Mouse (Mus musculus): ENCODE measurements at regions not wholly inside any gene's neighbourhood (a gene's known extent, or its start where the extent isn't known, plus 50 kb on each side); places are given as distances from the start of the nearest gene placed in this dataset.
"Not testable (repeated sequence)": the region's sequence is repeated elsewhere in the genome, so short reads cannot be mapped to it uniquely, and the experiment has no call there.

DNA sequence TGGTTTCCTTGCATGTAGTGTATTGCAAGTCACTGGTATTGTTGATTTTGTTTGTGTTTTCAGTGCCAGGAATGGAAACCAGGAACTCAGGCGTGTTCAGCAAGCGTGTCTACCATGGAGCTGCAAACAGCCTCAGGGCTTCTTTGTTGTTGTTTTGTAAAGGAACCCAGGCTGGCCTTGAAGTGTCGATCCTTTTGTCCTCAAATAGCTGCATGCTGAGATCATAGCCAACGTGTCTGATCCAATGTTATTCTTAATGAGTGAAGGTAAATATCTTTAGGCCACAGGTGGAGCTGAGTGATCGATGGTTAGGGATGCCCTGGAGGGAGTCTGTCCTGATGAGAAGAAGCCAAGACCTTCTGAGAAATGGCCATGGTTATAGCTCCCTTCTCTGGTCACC lies 143.3 kb downstream of the Cyld start:
- no peak overlapping the region for H3K9ac ChIP-seq
- H3K9me3 ChIP-seq (replicated peaks), result no peaks in the 10 kb centered on the region; the same call in 1 of the 2 replicates
- H3K27ac ChIP-seq (ENCODE audit: poor library complexity, severe bottlenecking), result no peak overlapping the region
- ATAC-seq (ENCODE audit: insufficient number of reproducible peaks, low FRiP score), result no peak
- no peaks in the 10 kb centered on the region for H3K36me3 ChIP-seq
- no peak overlapping the region for H3K4me3 ChIP-seq
- 0 out of 2 replicates have a peak, but pooled peaks cover 4% of the 10 kb centered on the region for H3K4me1 ChIP-seq (replicated peaks)
- 66% methylated on average over 5 of the region's 5 CpGs for WGBS
- peaks cover 3% of the 10 kb centered on the region; the same call in 1 of the 2 replicates for H3K27me3 ChIP-seq (replicated peaks)
- no peak overlapping the region for H3K4me2 ChIP-seq

DNA sequence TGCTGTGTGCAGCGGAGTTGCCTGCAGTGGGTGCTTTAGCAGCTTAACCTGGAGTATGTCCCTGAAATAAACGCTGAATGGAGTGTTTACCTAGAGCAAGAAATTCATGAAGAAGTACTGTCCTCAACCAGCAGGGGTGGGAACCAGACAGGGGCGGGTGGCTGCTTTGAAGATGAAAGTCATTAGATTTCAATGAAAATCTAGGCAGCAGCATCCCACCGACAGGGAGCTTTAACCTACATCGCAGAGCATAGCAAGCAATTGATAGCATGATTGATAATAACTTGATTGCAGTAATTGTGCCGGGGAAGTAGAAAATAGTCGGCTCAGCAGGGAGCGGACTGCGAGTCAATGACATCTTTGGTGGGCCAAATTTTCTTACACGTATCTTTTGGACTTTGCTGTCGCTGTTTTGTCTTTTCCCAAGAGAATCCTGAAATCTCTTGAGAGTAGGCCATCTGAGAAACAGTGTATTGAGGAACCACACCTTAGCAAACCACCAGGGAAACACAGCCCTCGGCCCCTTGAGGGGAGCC lies 139.0 kb downstream of the Cyld start:
- Histone ChIP-seq H3K36me3 (no peaks in the 10 kb centered on the region), H3K4me3 (no peak overlapping the region), H3K9ac (no peak overlapping the region), H3K27ac (ENCODE audit: poor library complexity, severe bottlenecking) (no peak overlapping the region), H3K4me1 (replicated peaks) (no peaks in the 10 kb centered on the region), H3K9me3 (replicated peaks) (no peaks in the 10 kb centered on the region; the same call in 1 of the 2 replicates), H3K4me2 (no peak overlapping the region), H3K27me3 (replicated peaks) (peaks cover 3% of the 10 kb centered on the region; the same call in 1 of the 2 replicates)
- ATAC-seq (ENCODE audit: insufficient number of reproducible peaks, low FRiP score), result no peak
- 65% methylated on average over 12 of the region's 12 CpGs for WGBS

DNA sequence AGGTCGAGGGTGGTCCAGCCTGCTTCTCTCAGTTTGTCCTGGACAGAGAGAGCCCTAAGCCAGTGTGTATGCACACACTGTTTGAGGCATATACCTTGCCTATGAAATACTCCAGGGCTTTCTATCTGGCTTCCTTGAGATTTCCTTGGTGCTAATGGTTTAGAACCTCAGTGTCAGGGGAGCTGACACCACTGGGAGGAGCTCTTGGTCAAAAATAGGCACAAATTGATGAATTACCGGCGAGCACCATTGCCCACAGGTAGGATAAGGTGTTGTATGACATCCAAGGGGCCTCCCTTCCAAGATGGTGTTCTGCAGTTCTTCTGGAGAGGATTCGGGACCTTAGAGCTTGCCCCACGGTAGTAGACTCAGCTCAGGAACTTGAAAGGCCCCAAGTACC lies 129.0 kb downstream of the Cyld start:
- 60% methylated on average over 5 of the region's 5 CpGs for WGBS
- Histone ChIP-seq H3K9ac (no peak overlapping the region), H3K4me3 (no peak overlapping the region), H3K4me1 (replicated peaks) (no peaks in the 10 kb centered on the region), H3K27ac (ENCODE audit: poor library complexity, severe bottlenecking) (no peak overlapping the region), H3K36me3 (no peaks in the 10 kb centered on the region), H3K27me3 (replicated peaks) (0 out of 2 replicates have a peak, but pooled peaks cover 7% of the 10 kb centered on the region), H3K4me2 (no peak overlapping the region), H3K9me3 (replicated peaks) (peaks cover 19% of the 10 kb centered on the region)
- ATAC-seq (ENCODE audit: insufficient number of reproducible peaks, low FRiP score), result no peak

DNA sequence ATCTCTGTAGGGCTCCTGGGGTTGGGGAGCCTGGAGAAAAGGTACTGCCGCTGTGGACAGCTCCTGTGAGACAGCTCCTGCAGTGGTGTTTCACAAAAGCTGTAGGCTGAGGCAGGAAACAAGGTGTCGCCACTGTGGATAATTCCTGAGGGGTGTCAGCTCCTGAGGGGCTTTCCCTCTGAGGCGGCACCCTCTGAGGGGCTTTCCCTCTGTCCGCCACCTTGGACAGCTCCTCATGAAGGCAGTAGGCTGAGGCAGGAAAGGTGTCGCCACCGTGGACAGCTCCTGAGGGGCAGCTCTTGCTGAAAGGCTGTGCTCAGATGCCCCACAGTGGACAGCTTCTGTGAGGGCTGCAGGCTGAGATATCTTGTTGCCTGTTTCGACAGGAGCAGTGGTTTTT lies 127.1 kb downstream of the Cyld start:
- H3K9ac ChIP-seq, result no peak overlapping the region
- 79% methylated on average over 7 of the region's 7 CpGs for WGBS
- H3K4me2 ChIP-seq, result no peak overlapping the region
- no peaks in the 10 kb centered on the region for H3K36me3 ChIP-seq
- H3K9me3 ChIP-seq (replicated peaks), result peaks cover 19% of the 10 kb centered on the region
- H3K4me1 ChIP-seq (replicated peaks), result no peaks in the 10 kb centered on the region
- ATAC-seq (ENCODE audit: insufficient number of reproducible peaks, low FRiP score), result no peak
- H3K27ac ChIP-seq (ENCODE audit: poor library complexity, severe bottlenecking), result no peak overlapping the region
- H3K4me3 ChIP-seq, result no peak overlapping the region
- H3K27me3 ChIP-seq (replicated peaks), result 0 out of 2 replicates have a peak, but pooled peaks cover 7% of the 10 kb centered on the region

DNA sequence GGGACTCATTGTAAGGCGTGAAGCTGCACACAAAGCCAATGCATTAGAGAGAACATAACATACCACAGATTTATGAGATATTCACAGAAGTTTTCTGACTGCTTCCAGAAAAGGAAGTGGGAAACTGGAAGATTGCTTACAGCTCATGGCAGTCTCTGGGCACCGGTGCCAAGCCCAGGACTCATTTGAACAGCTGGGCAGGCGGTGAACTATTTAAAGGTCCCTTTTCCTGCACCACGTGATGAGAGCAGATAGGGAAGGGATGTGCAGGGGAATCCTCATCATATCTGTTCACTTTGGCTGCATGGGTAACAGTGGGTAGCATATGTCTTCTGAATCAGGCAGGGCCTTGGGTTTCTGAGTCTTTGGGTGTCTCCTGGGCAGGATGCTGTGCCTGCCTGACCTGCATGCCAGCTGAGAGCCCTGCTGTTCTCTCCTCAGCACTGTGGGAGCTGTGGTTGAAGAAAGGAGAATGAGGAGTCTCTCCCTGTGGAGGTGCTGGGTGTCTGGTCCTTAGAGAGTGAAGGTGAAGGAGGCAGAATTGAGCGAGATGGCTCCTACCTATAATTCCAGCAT lies 123.5 kb downstream of the Cyld start:
- H3K4me2 ChIP-seq, result no peak overlapping the region
- H3K4me3 ChIP-seq, result no peak overlapping the region
- no peak overlapping the region for H3K9ac ChIP-seq
- peaks cover 18% of the 10 kb centered on the region for H3K9me3 ChIP-seq (replicated peaks)
- ATAC-seq (ENCODE audit: insufficient number of reproducible peaks, low FRiP score), result no peak
- 81% methylated on average over 5 of the region's 5 CpGs for WGBS
- no peaks in the 10 kb centered on the region for H3K36me3 ChIP-seq
- no peaks in the 10 kb centered on the region for H3K4me1 ChIP-seq (replicated peaks)
- H3K27me3 ChIP-seq (replicated peaks), result 0 out of 2 replicates have a peak, but pooled peaks cover 8% of the 10 kb centered on the region
- H3K27ac ChIP-seq (ENCODE audit: poor library complexity, severe bottlenecking), result no peak overlapping the region

DNA sequence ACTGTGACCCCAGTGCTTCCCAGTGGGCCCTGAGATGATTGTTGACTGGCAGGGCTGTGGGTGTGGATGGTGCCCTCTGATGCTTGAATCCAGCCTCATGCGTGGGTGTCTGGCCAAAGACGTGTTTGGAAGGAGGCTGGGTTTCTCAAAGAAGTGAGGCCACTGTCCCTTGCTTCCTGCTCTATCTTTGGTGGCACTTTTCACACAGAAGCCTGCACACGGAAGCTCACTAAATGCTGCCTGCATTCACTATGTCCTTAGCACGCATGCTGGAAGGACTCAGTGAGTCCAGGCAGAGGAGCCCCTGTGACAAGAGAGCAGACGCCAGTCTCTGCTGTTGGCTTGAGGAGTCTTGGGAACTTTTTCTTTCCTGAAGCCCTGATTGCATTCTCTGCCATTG lies 119.6 kb downstream of the Cyld start:
- Histone ChIP-seq H3K4me2 (no peak overlapping the region), H3K27me3 (replicated peaks) (peaks cover 27% of the 10 kb centered on the region), H3K4me1 (replicated peaks) (no peaks in the 10 kb centered on the region), H3K9me3 (replicated peaks) (no peaks in the 10 kb centered on the region), H3K36me3 (no peaks in the 10 kb centered on the region), H3K4me3 (no peak overlapping the region), H3K27ac (ENCODE audit: poor library complexity, severe bottlenecking) (no peak overlapping the region), H3K9ac (no peak overlapping the region)
- WGBS, result 73% methylated on average over 5 of the region's 5 CpGs
- ATAC-seq (ENCODE audit: insufficient number of reproducible peaks, low FRiP score), result no peak

DNA sequence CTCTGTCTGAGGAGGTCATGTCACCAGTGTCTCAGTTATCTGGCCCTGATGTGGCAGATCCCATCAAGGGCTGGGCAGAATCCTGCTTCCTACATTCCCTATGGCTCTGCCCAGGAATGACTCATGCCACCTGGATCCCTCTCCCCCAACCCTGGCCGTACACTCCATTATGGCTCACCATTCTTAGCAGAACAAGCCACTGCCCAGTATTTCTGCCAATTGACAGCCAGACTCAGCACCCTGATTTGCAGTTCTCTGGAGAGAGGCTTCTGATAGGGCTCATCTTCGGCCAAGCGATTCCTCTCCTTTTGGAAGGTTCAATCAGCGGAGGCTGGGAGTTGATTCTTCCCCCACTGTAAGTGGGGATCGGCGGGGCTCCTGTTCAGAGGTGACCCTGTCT lies 117.4 kb downstream of the Cyld start:
- Histone ChIP-seq H3K36me3 (no peaks in the 10 kb centered on the region), H3K27ac (ENCODE audit: poor library complexity, severe bottlenecking) (no peak overlapping the region)
- ATAC-seq (ENCODE audit: insufficient number of reproducible peaks, low FRiP score), result no peak

DNA sequence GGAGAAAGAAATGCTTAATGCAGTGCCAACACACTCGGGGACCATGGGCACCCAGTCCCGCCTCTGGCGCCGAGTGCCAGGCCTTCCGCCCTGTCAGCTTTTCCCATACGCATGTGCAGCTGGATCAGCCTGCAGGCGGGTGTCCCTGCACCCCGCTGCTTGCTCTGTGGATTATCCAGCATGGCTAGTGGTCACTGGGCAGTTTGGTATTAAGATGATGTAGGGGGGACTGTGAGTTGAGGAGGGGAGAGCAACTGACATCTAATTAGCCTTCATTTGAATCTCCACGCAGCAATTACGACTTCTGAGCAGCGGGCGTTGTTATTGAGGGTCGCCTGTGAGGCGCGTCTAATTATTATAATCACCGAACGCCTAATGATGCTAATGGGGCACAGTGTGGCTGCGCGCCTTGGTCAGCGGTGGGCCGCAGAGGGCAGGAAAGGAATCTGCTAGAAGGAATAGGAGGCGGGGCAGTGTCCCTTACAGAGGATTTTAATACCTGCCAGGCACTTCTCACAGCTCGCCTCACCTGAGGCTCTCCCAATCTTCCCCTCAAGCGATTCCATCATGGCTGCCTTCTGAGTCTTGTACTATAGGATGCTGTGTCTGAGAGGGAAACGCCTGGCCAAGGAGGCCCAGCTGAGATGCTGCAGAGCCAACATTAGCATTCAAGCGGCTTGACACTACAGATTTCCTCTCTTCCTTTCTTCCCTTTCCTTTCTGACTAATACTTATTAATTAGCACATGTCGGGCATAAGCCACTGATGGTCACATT lies 116.3 kb downstream of the Cyld start:
- peaks cover 4% of the 10 kb centered on the region for H3K9me3 ChIP-seq (replicated peaks)
- H3K27me3 ChIP-seq (replicated peaks), result peaks cover 30% of the 10 kb centered on the region
- no peak overlapping the region for H3K9ac ChIP-seq
- ATAC-seq (ENCODE audit: insufficient number of reproducible peaks, low FRiP score), result no peak
- WGBS, result 68% methylated on average over 27 of the region's 27 CpGs
- H3K36me3 ChIP-seq, result no peaks in the 10 kb centered on the region
- no peak overlapping the region for H3K4me3 ChIP-seq
- no peak overlapping the region for H3K27ac ChIP-seq (ENCODE audit: poor library complexity, severe bottlenecking)
- H3K4me1 ChIP-seq (replicated peaks), result no peaks in the 10 kb centered on the region
- H3K4me2 ChIP-seq, result no peak overlapping the region

More for the DNA sequence above, 117.4 kb downstream of the Cyld start:
- H3K4me2 ChIP-seq, result no peak overlapping the region
- no peaks in the 10 kb centered on the region for H3K4me1 ChIP-seq (replicated peaks)
- H3K4me3 ChIP-seq, result no peak overlapping the region
- peaks cover 4% of the 10 kb centered on the region for H3K9me3 ChIP-seq (replicated peaks)
- WGBS, result 89% methylated on average over 6 of the region's 6 CpGs
- peaks cover 30% of the 10 kb centered on the region for H3K27me3 ChIP-seq (replicated peaks)
- H3K9ac ChIP-seq, result no peak overlapping the region

DNA sequence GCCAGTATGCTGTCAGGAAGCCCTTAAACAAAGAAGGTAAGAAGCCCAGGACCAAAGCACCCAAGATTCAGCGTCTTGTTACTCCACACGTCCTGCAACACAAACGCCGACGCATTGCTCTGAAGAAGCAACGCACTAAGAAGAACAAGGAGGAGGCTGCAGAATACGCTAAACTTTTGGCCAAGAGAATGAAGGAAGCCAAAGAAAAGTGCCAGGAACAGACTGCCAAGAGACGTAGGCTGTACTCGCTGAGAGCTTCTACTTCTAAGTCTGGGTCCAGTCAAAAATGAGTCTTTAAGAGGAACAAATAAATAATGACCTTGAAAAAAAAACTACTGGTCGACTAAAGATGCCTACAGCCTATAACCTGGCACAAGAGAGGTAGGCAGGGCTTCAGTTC lies 110.0 kb downstream of the Cyld start:
- H3K4me3 ChIP-seq; H3K4me2 ChIP-seq; H3K27me3 ChIP-seq (replicated peaks); H3K9ac ChIP-seq; H3K27ac ChIP-seq (ENCODE audit: poor library complexity, severe bottlenecking); H3K9me3 ChIP-seq (replicated peaks); H3K36me3 ChIP-seq; ATAC-seq (ENCODE audit: insufficient number of reproducible peaks, low FRiP score); H3K4me1 ChIP-seq (replicated peaks): not testable (repeated sequence)
- 87% methylated on average over 10 of the region's 10 CpGs for WGBS
